Mouse (Mus musculus): ENCODE data around the gene Samd13. TPM values are rescaled to one million over a fixed set of nuclear protein-coding genes. Genes with fewer than 3 reads are reported as not detected.

The Samd13 gene
- polyA plus RNA-seq, 1 experiment: not detected

- H3K79me2 ChIP-seq (ENCODE audit: control insufficient read depth, insufficient read depth): no peaks in the 10 kb centered on the region
- no peak for TF ChIP-seq REST (IDR thresholded peaks at IDR 0.05; ENCODE audit: insufficient read depth, insufficient read length)
- no peak for TF ChIP-seq MAX (IDR thresholded peaks at IDR 0.05; ENCODE audit: low read depth)
- TF ChIP-seq SRF (IDR thresholded peaks at IDR 0.05; ENCODE audit: control insufficient read depth, insufficient read length, low read depth): no peak
- no peak for TF ChIP-seq USF1 (IDR thresholded peaks at IDR 0.05; ENCODE audit: low read depth)
- no peak for TF ChIP-seq MYOG (IDR thresholded peaks at IDR 0.05; ENCODE audit: control insufficient read depth in 1 of 3, insufficient read depth in 1 of 3, insufficient read length in 2 of 3, low read depth in 2 of 3)
- TF ChIP-seq POLR2A (IDR thresholded peaks at IDR 0.05; ENCODE audit: insufficient read length, low read depth): no peak
- no peak for TF ChIP-seq E2F4 (IDR thresholded peaks at IDR 0.05; ENCODE audit: insufficient read depth)
- no peak for TF ChIP-seq MYOD1 (IDR thresholded peaks at IDR 0.05; ENCODE audit: control insufficient read depth in 1 of 3, insufficient read length in 2 of 3, low read depth in 2 of 3)
- no peak for TF ChIP-seq TCF3 (IDR thresholded peaks at IDR 0.05; ENCODE audit: insufficient read length, low read depth)
- no peak for TF ChIP-seq CEBPB (IDR thresholded peaks at IDR 0.05; ENCODE audit: insufficient read depth, poor library complexity, severe bottlenecking)
- no peak for TF ChIP-seq TCF12 (IDR thresholded peaks at IDR 0.05; ENCODE audit: insufficient read depth, poor library complexity, severe bottlenecking)
- TF ChIP-seq POLR2AphosphoS2 (IDR thresholded peaks at IDR 0.05; ENCODE audit: insufficient read length, low read depth): no peak
- H3K27me3 ChIP-seq (ENCODE audit: control insufficient read depth, insufficient read depth, insufficient read length): no peaks in the 10 kb centered on the region
Observed at GRCm38 (mm10) chr3:146718251-146718650, 32.9 kb upstream of the Samd13 start.

DNA sequence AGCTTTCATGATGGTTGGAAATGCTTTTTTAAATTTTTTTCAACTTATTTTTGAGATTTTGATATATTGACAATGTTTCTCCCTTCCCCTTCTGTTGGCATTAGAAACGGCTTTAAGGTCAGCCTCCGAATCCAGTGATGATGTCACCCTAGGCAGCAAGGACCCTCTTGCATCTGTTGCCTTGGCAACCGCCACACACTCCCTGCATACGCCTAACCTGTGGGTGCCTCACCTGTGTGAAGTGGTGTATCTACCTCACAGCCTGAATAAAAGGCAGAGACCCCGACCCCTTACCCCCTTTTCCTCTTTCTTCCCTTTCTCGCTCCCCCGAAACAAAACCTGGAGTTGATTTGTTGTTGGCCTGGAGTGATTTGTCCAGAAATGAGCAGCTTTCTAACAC is 26.9 kb upstream of the Samd13 start:
- H3K79me2 ChIP-seq (ENCODE audit: control insufficient read depth, insufficient read depth): no peaks in the 10 kb centered on the region
- H3K4me3 ChIP-seq: no peak overlapping the region
- H3K27me3 ChIP-seq (ENCODE audit: control insufficient read depth, insufficient read depth, insufficient read length): no peaks in the 10 kb centered on the region
- TF ChIP-seq MYOG (IDR thresholded peaks at IDR 0.05; ENCODE audit: control insufficient read depth in 1 of 3, insufficient read depth in 1 of 3, insufficient read length in 2 of 3, low read depth in 2 of 3): no peak
- no peak overlapping the region for H3ac ChIP-seq (ENCODE audit: control insufficient read depth, insufficient read length)
- H3K36me3 ChIP-seq (ENCODE audit: control insufficient read depth, insufficient read depth): no peaks in the 10 kb centered on the region
- H3K4me2 ChIP-seq (ENCODE audit: low read depth): no peak overlapping the region

More at GRCm38 (mm10) chr3:146718251-146718650, 32.9 kb upstream of the Samd13 start:
- Histone ChIP-seq H3K4me3 (no peak overlapping the region), H3ac (ENCODE audit: control insufficient read depth, insufficient read length) (no peak overlapping the region), H3K36me3 (ENCODE audit: control insufficient read depth, insufficient read depth) (no peaks in the 10 kb centered on the region), H3K4me2 (ENCODE audit: low read depth) (no peak overlapping the region)

- H3K36me3 ChIP-seq (ENCODE audit: control insufficient read depth, insufficient read depth): no peaks in the 10 kb centered on the region
- H3K27me3 ChIP-seq (ENCODE audit: control insufficient read depth, insufficient read depth, insufficient read length): no peaks in the 10 kb centered on the region
- H3K4me2 ChIP-seq (ENCODE audit: low read depth): no peak overlapping the region
- H3K4me3 ChIP-seq: no peak overlapping the region
- H3ac ChIP-seq (ENCODE audit: control insufficient read depth, insufficient read length): no peak overlapping the region
- H3K79me2 ChIP-seq (ENCODE audit: control insufficient read depth, insufficient read depth): no peaks in the 10 kb centered on the region
- TF ChIP-seq SRF (IDR thresholded peaks at IDR 0.05; ENCODE audit: control insufficient read depth, insufficient read length, low read depth): no peak
- TF ChIP-seq CEBPB (IDR thresholded peaks at IDR 0.05; ENCODE audit: insufficient read depth, poor library complexity, severe bottlenecking): no peak
- no peak for TF ChIP-seq REST (IDR thresholded peaks at IDR 0.05; ENCODE audit: insufficient read depth, insufficient read length)
- TF ChIP-seq MAX (IDR thresholded peaks at IDR 0.05; ENCODE audit: low read depth): no peak
- no peak for TF ChIP-seq MYOG (IDR thresholded peaks at IDR 0.05; ENCODE audit: control insufficient read depth in 1 of 3, insufficient read depth in 1 of 3, insufficient read length in 2 of 3, low read depth in 2 of 3)
- no peak for TF ChIP-seq USF1 (IDR thresholded peaks at IDR 0.05; ENCODE audit: low read depth)
- no peak for TF ChIP-seq TCF3 (IDR thresholded peaks at IDR 0.05; ENCODE audit: insufficient read length, low read depth)
- TF ChIP-seq MYOD1 (IDR thresholded peaks at IDR 0.05; ENCODE audit: control insufficient read depth in 1 of 3, insufficient read length in 2 of 3, low read depth in 2 of 3): no peak
- TF ChIP-seq TCF12 (IDR thresholded peaks at IDR 0.05; ENCODE audit: insufficient read depth, poor library complexity, severe bottlenecking): no peak
- no peak for TF ChIP-seq E2F4 (IDR thresholded peaks at IDR 0.05; ENCODE audit: insufficient read depth)
- TF ChIP-seq POLR2A (IDR thresholded peaks at IDR 0.05; ENCODE audit: insufficient read length, low read depth): no peak
- TF ChIP-seq POLR2AphosphoS2 (IDR thresholded peaks at IDR 0.05; ENCODE audit: insufficient read length, low read depth): no peak
Observed at GRCm38 (mm10) chr3:146711559-146711958, 26.2 kb upstream of the Samd13 start.

- Histone ChIP-seq H3K36me3 (ENCODE audit: control insufficient read depth, insufficient read depth) (no peaks in the 10 kb centered on the region), H3K4me3 (no peak overlapping the region), H3K27me3 (ENCODE audit: control insufficient read depth, insufficient read depth, insufficient read length) (no peaks in the 10 kb centered on the region), H3K4me2 (ENCODE audit: low read depth) (no peak overlapping the region), H3ac (ENCODE audit: control insufficient read depth, insufficient read length) (no peak overlapping the region), H3K79me2 (ENCODE audit: control insufficient read depth, insufficient read depth) (no peaks in the 10 kb centered on the region)
- no peak for TF ChIP-seq E2F4 (IDR thresholded peaks at IDR 0.05; ENCODE audit: insufficient read depth)
- TF ChIP-seq MYOD1 (IDR thresholded peaks at IDR 0.05; ENCODE audit: control insufficient read depth in 1 of 3, insufficient read length in 2 of 3, low read depth in 2 of 3): no peak
- TF ChIP-seq MAX (IDR thresholded peaks at IDR 0.05; ENCODE audit: low read depth): no peak
- no peak for TF ChIP-seq SRF (IDR thresholded peaks at IDR 0.05; ENCODE audit: control insufficient read depth, insufficient read length, low read depth)
- no peak for TF ChIP-seq CEBPB (IDR thresholded peaks at IDR 0.05; ENCODE audit: insufficient read depth, poor library complexity, severe bottlenecking)
- no peak for TF ChIP-seq POLR2A (IDR thresholded peaks at IDR 0.05; ENCODE audit: insufficient read length, low read depth)
- no peak for TF ChIP-seq USF1 (IDR thresholded peaks at IDR 0.05; ENCODE audit: low read depth)
- TF ChIP-seq POLR2AphosphoS2 (IDR thresholded peaks at IDR 0.05; ENCODE audit: insufficient read length, low read depth): no peak
- TF ChIP-seq TCF12 (IDR thresholded peaks at IDR 0.05; ENCODE audit: insufficient read depth, poor library complexity, severe bottlenecking): no peak
- TF ChIP-seq REST (IDR thresholded peaks at IDR 0.05; ENCODE audit: insufficient read depth, insufficient read length): no peak
- no peak for TF ChIP-seq MYOG (IDR thresholded peaks at IDR 0.05; ENCODE audit: control insufficient read depth in 1 of 3, insufficient read depth in 1 of 3, insufficient read length in 2 of 3, low read depth in 2 of 3)
Observed at GRCm38 (mm10) chr3:146711084-146711483, 25.7 kb upstream of the Samd13 start.

GRCm38 (mm10) chr3:146709086-146709485 is 23.7 kb upstream of the Samd13 start:
- no peak overlapping the region for H3ac ChIP-seq (ENCODE audit: control insufficient read depth, insufficient read length)
- H3K4me3 ChIP-seq: no peak overlapping the region
- H3K4me2 ChIP-seq (ENCODE audit: low read depth): no peak overlapping the region
- no peaks in the 10 kb centered on the region for H3K79me2 ChIP-seq (ENCODE audit: control insufficient read depth, insufficient read depth)
- TF ChIP-seq MYOG (IDR thresholded peaks at IDR 0.05; ENCODE audit: control insufficient read depth in 1 of 3, insufficient read depth in 1 of 3, insufficient read length in 2 of 3, low read depth in 2 of 3) (no peak), POLR2AphosphoS2 (IDR thresholded peaks at IDR 0.05; ENCODE audit: insufficient read length, low read depth) (no peak), MAX (IDR thresholded peaks at IDR 0.05; ENCODE audit: low read depth) (no peak), USF1 (IDR thresholded peaks at IDR 0.05; ENCODE audit: low read depth) (no peak), SRF (IDR thresholded peaks at IDR 0.05; ENCODE audit: control insufficient read depth, insufficient read length, low read depth) (no peak), REST (IDR thresholded peaks at IDR 0.05; ENCODE audit: insufficient read depth, insufficient read length) (no peak), TCF12 (IDR thresholded peaks at IDR 0.05; ENCODE audit: insufficient read depth, poor library complexity, severe bottlenecking) (no peak), CEBPB (IDR thresholded peaks at IDR 0.05; ENCODE audit: insufficient read depth, poor library complexity, severe bottlenecking) (no peak), MYOD1 (IDR thresholded peaks at IDR 0.05; ENCODE audit: control insufficient read depth in 1 of 3, insufficient read length in 2 of 3, low read depth in 2 of 3) (no peak), E2F4 (IDR thresholded peaks at IDR 0.05; ENCODE audit: insufficient read depth) (no peak)
- no peaks in the 10 kb centered on the region for H3K27me3 ChIP-seq (ENCODE audit: control insufficient read depth, insufficient read depth, insufficient read length)
- no peaks in the 10 kb centered on the region for H3K36me3 ChIP-seq (ENCODE audit: control insufficient read depth, insufficient read depth)

Data from myocyte (in vitro differentiated cells).